Mouse (Mus musculus) C2C12 (cell line): Measurements from ENCODE around the gene Stk32c.

Source experiments
- CTCF ChIP-seq: IDR thresholded peaks from one replicate; pipeline ENCODE4 v1.5.1; 2011; ENCODE audit not compliant: control insufficient read depth, insufficient read depth, insufficient read length
- FOSL1 ChIP-seq: IDR thresholded peaks from one replicate; pipeline ENCODE4 v1.8.0; 2011; ENCODE audit warnings: mild to moderate bottlenecking, low read length; ENCODE audit not compliant: poor library complexity, insufficient read depth, severe bottlenecking
- MAX ChIP-seq: IDR thresholded peaks from one replicate; pipeline ENCODE4 v1.6.1; 2011; ENCODE audit warnings: mild to moderate bottlenecking, control low read depth
- MYOG ChIP-seq: IDR thresholded peaks from one replicate; pipeline ENCODE4 v1.6.1; 2011; ENCODE audit not compliant: control insufficient read depth, insufficient read length; ENCODE audit errors: extremely low read depth
- USF1 ChIP-seq: IDR thresholded peaks from one replicate; pipeline ENCODE4 v1.6.1; 2011; ENCODE audit warnings: low read depth, mild to moderate bottlenecking, control low read depth, moderate library complexity

DNA sequence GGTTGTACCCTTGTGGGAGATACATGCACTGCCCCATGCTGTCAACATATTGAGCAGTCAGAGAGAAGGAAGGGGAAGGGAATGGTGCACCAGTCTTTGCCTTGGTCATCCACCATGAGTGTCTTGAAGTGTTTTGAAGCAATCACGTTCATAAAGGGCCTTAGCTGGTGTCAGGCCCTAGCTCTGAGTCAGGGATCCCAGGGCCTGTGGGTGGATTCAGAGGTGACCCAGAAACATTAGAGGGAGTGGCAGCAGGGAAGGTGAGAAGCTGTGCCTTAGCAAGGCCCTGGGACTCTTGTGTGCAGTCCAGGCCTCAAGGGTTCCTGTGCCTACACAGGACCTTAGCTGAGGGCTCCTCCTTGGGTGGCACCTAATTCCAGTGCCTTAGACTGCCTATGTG lies 11.0 kb upstream of the Stk32c start:
- TF ChIP-seq CTCF (no peak), MYOG (no peak), USF1 (no peak), MAX (no peak), FOSL1 (no peak)
